Mouse (Mus musculus): ENCODE measurements around the gene Olfr1105. TPM values are rescaled to one million over a fixed set of nuclear protein-coding genes. Genes with fewer than 3 reads are reported as not detected.

The Olfr1105 gene
- not detected for polyA plus RNA-seq (2017; shearing (Covaris generic))

GRCm38 (mm10) chr2:87036431-87036830 lies at the start of gene Olfr1105:
TSS of gene Olfr1105 (minus strand) at chr2:87036531.

GRCm38 (mm10) chr2:87075717-87076116 lies 39.4 kb upstream of the Olfr1105 start, which contains the start of gene Olfr1107:
TSS of gene Olfr1107 (minus strand) at chr2:87075817.

GRCm38 (mm10) chr2:87052173-87052572 lies 15.8 kb upstream of the Olfr1105 start, which contains the start of gene Olfr1106:
TSS of gene Olfr1106 (minus strand) at chr2:87052273.

GRCm38 (mm10) chr2:87026980-87027379 lies 9.4 kb downstream of the Olfr1105 start, which contains the start of gene Olfr1104:
TSS of gene Olfr1104 (minus strand) at chr2:87027080.

GRCm38 (mm10) chr2:86998098-86998497 lies 38.2 kb downstream of the Olfr1105 start, which contains the start of gene Olfr1102:
TSS of gene Olfr1102 (plus strand) at chr2:86998398.

GRCm38 (mm10) chr2:86991121-86991520 lies 45.2 kb downstream of the Olfr1105 start, which contains the start of gene Olfr1101:
TSS of gene Olfr1101 (minus strand) at chr2:86991221.

Other genes with a start within 250 kb of the Olfr1105 start
- not detected for gene Olfr141, start 226.5 kb downstream of the Olfr1105 start, polyA plus RNA-seq (2017; shearing (Covaris generic))
- gene Olfr1094, start 211.9 kb downstream of the Olfr1105 start, polyA plus RNA-seq (2017; shearing (Covaris generic)), result not detected
- not detected for gene Olfr1095, start 184.8 kb downstream of the Olfr1105 start, polyA plus RNA-seq (2017; shearing (Covaris generic))
- not detected for gene Gm13723, start 161.7 kb downstream of the Olfr1105 start, polyA plus RNA-seq (2017; shearing (Covaris generic))
- gene Olfr1097, start 144.3 kb downstream of the Olfr1105 start, polyA plus RNA-seq (2017; shearing (Covaris generic)), result not detected
- not detected for gene Olfr1098, start 112.0 kb downstream of the Olfr1105 start, polyA plus RNA-seq (2017; shearing (Covaris generic))
- gene Olfr1099, start 75.8 kb downstream of the Olfr1105 start, polyA plus RNA-seq (2017; shearing (Covaris generic)), result not detected
- gene Olfr1100, start 56.6 kb downstream of the Olfr1105 start, polyA plus RNA-seq (2017; shearing (Covaris generic)), result not detected
- gene Olfr1101, start 45.3 kb downstream of the Olfr1105 start, polyA plus RNA-seq (2017; shearing (Covaris generic)), result not detected
- not detected for gene Olfr1102, start 38.1 kb downstream of the Olfr1105 start, polyA plus RNA-seq (2017; shearing (Covaris generic))
- gene Olfr1104, start 9.5 kb downstream of the Olfr1105 start, polyA plus RNA-seq (2017; shearing (Covaris generic)), result not detected
- gene Olfr1106, start 15.7 kb upstream of the Olfr1105 start, polyA plus RNA-seq (2017; shearing (Covaris generic)), result not detected
- gene Olfr1107, start 39.3 kb upstream of the Olfr1105 start, polyA plus RNA-seq (2017; shearing (Covaris generic)), result not detected
- not detected for gene Olfr1109, start 59.5 kb upstream of the Olfr1105 start, polyA plus RNA-seq (2017; shearing (Covaris generic))
- not detected for gene Olfr259, start 78.0 kb upstream of the Olfr1105 start, polyA plus RNA-seq (2017; shearing (Covaris generic))
- not detected for gene Olfr1110, start 103.8 kb upstream of the Olfr1105 start, polyA plus RNA-seq (2017; shearing (Covaris generic))
- gene Olfr1111, start 116.1 kb upstream of the Olfr1105 start, polyA plus RNA-seq (2017; shearing (Covaris generic)), result not detected
- not detected for gene Olfr1112, start 151.3 kb upstream of the Olfr1105 start, polyA plus RNA-seq (2017; shearing (Covaris generic))
- not detected for gene Olfr1113, start 172.4 kb upstream of the Olfr1105 start, polyA plus RNA-seq (2017; shearing (Covaris generic))
- not detected for gene Olfr1115, start 211.5 kb upstream of the Olfr1105 start, polyA plus RNA-seq (2017; shearing (Covaris generic))
- not detected for gene Olfr1116, start 231.0 kb upstream of the Olfr1105 start, polyA plus RNA-seq (2017; shearing (Covaris generic))